Mouse (Mus musculus) central nervous system, embryonic 11.5 days (tissue): Measurements from ENCODE around the gene Mrpl47. TPM values are rescaled to one million over a fixed set of nuclear protein-coding genes. Genes with fewer than 3 reads are reported as not detected.

Experiments used
- polyA plus RNA-seq: library from polyadenylated mRNA; depleted of rRNA; stranded (reverse); fragments of >200 nt; gene quantifications from 2 replicates; pipeline ENCODE4 v1.2.3, GENCODE M21; 2012; rRNA removed

Mrpl47 gene
- 27.7 and 36.3 TPM in 2 replicates for polyA plus RNA-seq

DNA sequence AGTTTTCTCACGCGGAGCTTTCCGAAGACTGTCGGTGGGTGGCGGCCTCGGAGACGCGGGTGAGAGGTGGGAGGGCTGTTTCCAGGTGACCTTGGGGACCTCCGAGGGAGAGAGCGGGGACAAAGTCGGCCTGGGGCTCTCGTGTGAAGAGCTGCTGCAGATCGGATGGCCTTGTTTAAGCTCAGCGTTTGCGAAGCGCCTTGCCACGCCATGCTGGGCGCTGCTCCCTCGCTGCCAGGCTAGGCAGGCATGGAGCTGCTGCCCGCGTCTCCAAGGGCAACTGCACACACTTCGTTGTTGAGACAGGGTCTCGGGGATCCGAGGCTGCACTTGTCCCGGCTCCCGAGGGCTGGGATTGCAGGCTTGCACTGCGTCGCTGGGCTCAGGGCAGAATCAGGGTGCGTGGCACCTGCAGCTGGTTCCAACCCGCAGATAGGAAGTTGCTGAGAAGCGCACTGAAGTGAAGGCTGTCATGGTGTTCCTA, at the start of gene Mrpl47:
Gene Mrpl47, minus strand, starts transcription at position 434 of the 484 bp plus-strand sequence.

DNA sequence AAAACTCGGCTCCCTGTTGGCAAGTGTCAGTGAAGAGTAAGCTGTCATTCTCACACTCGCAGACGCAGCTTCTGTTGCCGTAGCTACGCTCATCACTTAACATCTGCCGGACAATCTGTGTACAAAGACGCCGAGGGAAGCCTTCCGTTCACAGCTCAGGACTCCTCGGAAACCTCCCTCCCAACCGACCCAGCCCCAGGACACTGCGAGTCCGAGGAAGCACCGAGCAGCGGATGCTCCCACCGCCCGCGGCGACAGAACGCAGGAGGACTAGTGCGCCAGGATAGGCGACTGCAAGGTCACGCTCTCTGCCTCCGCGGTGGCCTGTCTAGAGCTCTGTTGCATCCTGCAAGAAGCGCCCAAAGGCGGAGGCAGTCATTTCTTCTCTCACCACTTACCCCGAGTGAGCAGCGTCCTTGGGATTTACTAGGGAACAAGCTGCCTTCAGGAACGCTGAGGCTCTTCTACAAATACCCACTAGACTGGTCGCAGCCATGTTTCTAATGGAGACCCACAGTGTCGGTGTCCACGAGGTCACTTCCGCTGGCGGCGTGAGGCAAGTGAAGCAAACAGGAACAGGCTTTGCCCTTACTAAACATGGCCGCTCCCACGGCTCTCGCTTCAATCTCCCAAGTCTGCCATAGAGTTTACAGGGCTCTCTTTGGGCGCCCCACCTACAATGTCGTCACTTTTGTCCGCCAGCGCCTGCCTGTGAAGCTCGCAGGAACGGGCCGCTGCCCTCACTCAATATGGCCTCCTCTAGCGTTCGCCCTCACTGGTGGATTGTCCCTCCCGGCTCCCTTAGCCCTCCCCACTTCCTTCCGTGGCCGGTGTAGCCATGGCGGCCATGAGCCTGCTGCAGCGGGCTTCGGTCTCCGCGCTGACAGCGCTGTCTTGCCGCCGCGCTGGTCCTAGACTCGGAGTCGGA, 897 bp downstream of the Mrpl47 start, which contains the start of gene Ndufb5:
Gene Ndufb5, plus strand, starts transcription at position 747 of the 928 bp plus-strand sequence.

DNA sequence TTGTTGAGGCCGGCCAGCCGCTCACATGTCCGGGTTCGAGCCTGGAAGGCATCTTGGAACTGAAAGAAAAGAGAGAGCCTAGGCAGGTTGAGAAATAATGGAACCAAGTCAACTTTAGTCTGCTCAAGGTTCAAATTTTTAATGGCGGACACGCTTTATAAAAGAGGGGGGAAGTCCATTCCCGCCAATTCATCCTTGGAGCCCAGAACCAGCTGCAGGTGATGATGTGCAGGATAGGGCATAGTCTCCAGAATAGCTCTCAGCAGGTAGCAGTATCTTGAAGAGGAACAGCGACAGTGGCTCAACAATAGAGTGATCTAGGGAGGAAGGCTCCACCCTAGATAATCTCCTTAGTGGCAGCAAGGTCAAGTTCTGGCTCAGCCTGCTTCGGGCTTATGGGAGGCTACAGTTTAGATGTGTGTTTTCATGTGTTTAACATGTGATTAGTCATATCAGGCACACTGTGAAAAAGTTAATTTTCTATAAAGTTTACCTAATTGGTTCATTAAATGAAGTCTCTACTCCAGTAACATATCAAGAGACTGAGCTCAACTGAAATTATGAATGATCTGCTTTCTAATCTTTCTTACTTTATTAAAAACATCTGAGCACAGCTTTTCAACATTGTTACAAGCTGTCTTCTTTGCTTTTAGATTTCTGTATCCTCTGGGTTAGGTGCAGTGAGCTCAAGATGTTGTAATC, 31.6 kb downstream of the Mrpl47 start, which contains the start of gene Actl6a:
Gene Actl6a, plus strand, starts transcription at position 652 of the 702 bp plus-strand sequence.

Other genes starting within 250 kb of the Mrpl47 start
- gene Kcnmb3, start 245.4 kb downstream of the Mrpl47 start, polyA plus RNA-seq, result not detected in 2 replicates
- 42.0 and 68.2 TPM in 2 replicates for gene Zfp639, start 227.3 kb downstream of the Mrpl47 start, polyA plus RNA-seq
- 30.6 and 34.4 TPM in 2 replicates for gene Mfn1, start 208.1 kb downstream of the Mrpl47 start, polyA plus RNA-seq
- 40.4 and 42.9 TPM in 2 replicates for gene Gnb4, start 121.0 kb downstream of the Mrpl47 start, polyA plus RNA-seq
- gene Actl6a, start 31.3 kb downstream of the Mrpl47 start, polyA plus RNA-seq, result 120 and 152 TPM in 2 replicates
- gene Ndufb5, start 615 bp downstream of the Mrpl47 start, polyA plus RNA-seq, result 233 and 353 TPM in 2 replicates
- 5.6 and 8.0 TPM in 2 replicates for gene Usp13, start 79.9 kb upstream of the Mrpl47 start, polyA plus RNA-seq